Mouse (Mus musculus) right cerebral cortex, adult 18-20 months (tissue): Measurements from ENCODE around the gene Gfod2.

Experiments used
- DNase-seq: peaks from one replicate; pipeline ENCODE4 v3.0.0; 2022; ENCODE audit warnings: mixed read lengths

Gfod2 gene

GRCm38 (mm10) chr8:105702001-105702401 is 56.5 kb downstream of the Gfod2 start:
- peak; percentile 32 for DNase-seq

DNA sequence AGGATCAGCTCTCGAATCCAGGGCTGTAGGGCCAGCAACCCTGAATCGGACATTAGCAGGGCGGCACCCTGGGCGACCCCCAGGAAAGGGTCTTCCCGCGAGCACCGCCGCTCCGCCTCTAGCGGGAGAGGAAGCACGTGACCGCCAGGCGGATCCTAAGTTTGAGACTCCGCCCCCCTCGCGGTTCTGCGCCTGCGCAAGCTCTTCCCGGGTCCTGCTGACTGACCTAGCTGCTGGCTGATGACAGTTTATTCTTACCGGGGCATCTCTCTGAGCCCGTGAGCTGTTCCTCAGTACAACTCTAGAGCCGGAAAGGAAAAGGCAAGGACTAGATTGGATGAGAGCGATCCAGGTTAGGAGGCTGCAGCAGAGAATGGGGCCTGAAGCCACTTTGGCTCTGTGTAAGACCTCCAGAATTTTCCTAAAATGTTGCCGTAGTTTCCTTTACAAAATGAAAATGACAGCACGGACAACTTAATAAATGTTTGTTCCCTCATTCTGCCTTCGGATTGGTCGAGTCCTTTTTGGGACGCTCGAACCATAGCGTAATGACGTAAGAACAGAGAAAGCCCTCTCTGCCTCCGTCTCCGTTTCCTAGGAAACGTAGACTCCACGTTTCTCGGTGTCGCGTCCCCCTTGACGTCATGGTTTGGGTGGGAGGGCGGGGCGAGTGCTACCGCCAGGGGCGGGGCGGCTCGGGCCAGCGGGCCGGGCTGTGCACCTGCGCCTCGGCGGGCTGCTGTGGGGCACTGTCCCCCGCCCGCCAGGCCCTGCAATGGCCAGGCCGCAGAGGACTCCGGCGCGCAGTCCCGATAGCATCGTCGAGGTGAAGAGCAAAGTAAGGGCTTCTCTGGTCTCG is 57.3 kb downstream of the Gfod2 start, which contains the start of the genes Acd and Pard6a:
Gene Acd (minus strand): TSS at position 137 of the 859 bp plus-strand sequence.
Gene Pard6a (plus strand): TSS at position 183 of the 859 bp plus-strand sequence.
- DNase-seq, result peak; percentile 95

- peak; percentile 76 for DNase-seq
These were observed 57.9 kb downstream of the Gfod2 start for GRCm38 (mm10) chr8:105700566-105700965.

GRCm38 (mm10) chr8:105699488-105700215 is 58.8 kb downstream of the Gfod2 start:
- DNase-seq, result no peak

DNA sequence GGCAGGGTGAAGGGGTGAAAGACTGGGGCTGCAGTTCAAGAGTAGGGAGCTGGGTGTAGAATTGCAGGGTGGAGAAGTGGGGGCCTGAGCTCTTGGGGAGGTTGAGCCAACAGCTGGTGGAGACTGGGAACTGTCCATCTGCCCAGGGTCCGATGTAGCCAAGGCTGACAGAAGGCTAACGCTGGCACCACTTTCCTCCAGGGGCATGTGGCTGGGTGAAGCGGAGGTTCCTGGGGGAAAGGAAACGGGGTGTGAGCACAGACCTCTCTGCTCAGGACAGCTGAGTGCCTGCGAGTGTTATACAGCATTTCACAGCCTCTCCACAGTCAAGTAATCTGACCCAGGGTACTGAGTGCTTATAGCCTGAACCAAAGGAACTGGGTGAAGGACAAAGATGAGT is 59.7 kb downstream of the Gfod2 start:
- DNase-seq, result no peak

GRCm38 (mm10) chr8:105697196-105697780 is 61.2 kb downstream of the Gfod2 start:
- no peak for DNase-seq

DNA sequence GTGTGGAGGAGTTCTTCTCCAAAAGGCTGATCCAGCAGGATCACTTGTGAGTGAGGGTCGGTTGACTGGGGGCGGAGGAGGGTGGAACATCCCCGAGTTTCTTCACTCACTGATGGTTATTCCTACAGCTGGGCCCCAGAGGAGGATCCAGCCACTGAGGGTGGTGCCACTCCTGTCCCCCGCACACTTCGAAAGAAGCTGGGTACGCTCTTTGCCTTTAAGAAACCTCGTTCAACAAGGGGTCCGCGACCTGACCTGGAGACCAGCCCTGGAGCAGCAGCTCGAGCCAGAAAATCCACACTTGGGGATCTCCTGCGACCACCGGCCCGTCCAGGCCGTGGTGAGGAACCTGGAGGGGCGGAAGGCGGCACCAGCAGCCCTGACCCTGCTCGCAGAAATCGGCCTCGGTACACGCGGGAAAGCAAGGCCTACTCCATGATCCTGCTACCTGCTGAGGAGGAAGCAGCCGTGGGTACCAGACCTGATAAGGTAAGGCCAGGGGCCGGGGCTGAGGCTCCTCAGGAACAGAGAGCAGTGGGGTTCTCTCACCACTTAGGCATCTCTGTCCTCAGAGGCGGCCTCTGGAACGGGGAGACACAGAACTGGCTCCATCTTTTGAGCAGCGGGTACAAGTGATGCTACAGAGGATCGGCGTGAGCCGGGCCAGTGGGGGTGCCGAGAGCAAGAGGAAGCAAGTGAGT is 63.2 kb downstream of the Gfod2 start:
- DNase-seq, result no peak

- DNase-seq, result peak; percentile 38
These were observed 64.2 kb downstream of the Gfod2 start for GRCm38 (mm10) chr8:105694051-105694799.

DNA sequence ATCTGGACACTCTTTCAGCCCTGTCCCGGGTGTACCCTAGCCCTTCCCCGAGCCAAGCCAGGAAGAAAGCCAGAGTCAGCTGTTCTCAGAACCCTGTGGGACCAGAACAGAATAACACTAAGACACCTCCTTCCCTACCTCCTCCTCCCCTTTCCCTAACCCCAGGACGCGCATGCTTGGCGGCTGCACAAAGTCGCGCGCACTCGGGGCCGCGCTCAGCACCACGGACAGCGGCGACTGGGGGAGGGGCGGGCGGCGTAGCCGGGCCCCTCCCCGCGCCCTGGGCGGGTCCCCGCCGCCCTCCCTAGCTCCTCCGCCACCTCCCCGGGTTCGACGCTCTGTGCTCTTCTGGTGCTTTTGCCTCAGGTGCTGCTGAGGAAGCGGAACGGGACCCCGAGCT is 64.8 kb downstream of the Gfod2 start:
- DNase-seq, result peak; percentile 85

- DNase-seq, result no peak
These were observed 65.8 kb downstream of the Gfod2 start for GRCm38 (mm10) chr8:105692449-105693182.

- DNase-seq, result no peak
These were observed 67.5 kb downstream of the Gfod2 start for GRCm38 (mm10) chr8:105690978-105691377.

GRCm38 (mm10) chr8:105689983-105690360 is 68.5 kb downstream of the Gfod2 start:
- DNase-seq, result no peak

GRCm38 (mm10) chr8:105689256-105689982 is 69.0 kb downstream of the Gfod2 start:
- DNase-seq, result no peak

DNA sequence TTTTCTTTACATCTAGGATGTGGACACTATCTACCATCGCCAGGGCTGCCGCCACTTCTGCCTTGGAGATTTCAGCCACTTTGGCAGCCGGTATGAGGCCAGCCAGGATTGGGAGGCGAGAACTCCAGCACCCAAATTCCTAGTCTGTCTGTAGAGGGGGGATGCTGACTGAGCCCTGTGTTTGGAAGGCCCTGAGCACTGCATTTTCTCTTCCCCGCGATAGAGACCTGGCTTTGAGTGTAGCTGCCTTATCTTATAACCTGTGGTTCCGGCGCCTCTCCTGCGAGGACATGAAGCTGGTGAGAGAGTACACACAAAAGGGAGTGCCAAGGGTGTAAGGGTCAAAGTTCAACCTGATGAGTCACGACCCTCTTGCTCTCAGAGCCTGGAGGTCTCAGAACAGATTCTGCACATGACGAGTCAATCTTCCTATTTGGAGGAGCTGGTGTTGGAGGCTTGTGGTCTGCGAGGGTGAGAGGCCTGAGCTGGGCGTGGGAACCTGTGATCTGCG is 70.2 kb downstream of the Gfod2 start:
- DNase-seq, result no peak

- DNase-seq, result no peak
These were observed 71.0 kb downstream of the Gfod2 start for GRCm38 (mm10) chr8:105687512-105687911.

GRCm38 (mm10) chr8:105686551-105686950 is 71.9 kb downstream of the Gfod2 start:
- no peak for DNase-seq

DNA sequence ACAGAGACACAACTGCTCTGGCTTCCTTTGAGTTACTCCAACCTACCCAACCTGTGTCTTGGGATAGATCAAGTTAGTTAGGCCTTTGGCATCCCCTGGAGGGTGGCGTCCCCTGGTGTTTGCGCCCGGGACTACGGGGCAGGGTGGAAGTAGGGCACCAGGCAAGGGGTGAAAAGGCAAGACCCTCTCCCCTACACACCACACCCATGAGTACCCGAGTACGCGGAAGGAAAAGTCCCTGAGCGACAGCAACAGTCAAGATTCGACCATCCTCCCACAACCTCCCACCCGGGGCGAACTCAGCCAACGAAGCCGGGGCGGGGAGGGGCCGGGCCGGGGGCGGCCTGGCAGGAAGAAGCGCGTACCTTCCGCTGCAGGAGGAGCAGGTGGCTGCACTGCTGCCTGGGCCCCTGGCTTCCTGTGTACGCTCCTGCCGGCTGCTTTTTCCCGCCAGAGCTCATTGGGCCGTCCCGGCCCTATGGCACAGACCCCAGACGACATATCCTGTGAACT is 72.6 kb downstream of the Gfod2 start, which contains the start of gene Carmil2:
Gene Carmil2 (plus strand): TSS at position 479 of the 513 bp plus-strand sequence.
- no peak for DNase-seq

DNA sequence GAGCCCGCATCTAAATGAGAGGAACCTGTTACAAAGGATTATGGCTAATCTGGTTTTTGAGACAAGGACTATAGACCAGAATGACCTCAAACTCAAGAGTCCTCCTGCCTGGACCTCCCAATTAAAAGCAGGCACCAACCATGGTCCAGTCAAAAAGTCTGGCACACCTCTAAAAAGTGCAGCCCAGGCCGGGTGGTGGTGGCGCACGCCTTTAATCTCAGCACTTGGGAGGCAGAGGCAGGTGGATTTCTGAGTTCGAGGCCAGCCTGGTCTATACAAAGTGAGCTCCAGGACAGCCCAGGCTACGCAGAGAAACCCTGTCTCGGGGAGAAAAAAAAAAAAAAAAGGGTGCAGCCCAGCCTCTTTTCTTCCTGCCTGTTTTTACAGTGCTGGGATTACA is 73.1 kb downstream of the Gfod2 start:
- DNase-seq, result no peak

GRCm38 (mm10) chr8:105677891-105678290 is 80.6 kb downstream of the Gfod2 start:
- no peak for DNase-seq
